Mouse (Mus musculus) stomach, postnatal 0 days (tissue): Measurements from ENCODE around the gene Tgfbr2.

Source experiments
- CTCF ChIP-seq: IDR thresholded peaks from 2 replicates; pipeline ENCODE4 v1.5.1; 2016; ENCODE audit warnings: antibody characterized with exemption, low read depth, mild to moderate bottlenecking, moderate library complexity
- EP300 ChIP-seq: optimal IDR thresholded peaks from 2 replicates; pipeline ENCODE3; 2016; ENCODE audit warnings: antibody characterized with exemption

DNA sequence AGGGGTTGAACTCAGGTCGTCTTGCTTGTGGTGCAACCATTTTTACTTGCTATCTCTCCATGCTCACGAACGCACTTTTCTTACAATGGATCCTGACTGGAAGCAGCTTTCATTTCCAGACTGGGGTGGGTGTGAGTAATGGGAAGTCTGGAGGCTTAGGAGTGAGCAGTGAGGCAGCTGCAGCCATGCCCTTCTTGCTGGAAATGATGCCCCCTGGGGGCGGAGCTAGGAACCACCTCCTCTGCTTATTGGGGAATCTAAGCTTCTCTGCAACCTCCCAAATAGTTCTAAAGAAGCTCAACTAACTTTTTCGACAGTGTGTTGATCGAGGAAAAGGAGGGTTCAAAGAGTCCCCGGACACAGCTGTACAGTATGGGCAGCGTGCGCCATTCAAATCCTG, 86.2 kb downstream of the Tgfbr2 start:
- TF ChIP-seq CTCF (peak; percentile 48), EP300 (no peak)
